Mouse (Mus musculus): ENCODE results near the gene Gapdh.
A peak's percentile ranks its signal among the peaks of the same experiment; 100 is the strongest.

Gapdh gene

GRCm38 (mm10) chr6:125166051-125166751, at the start of gene Gapdh:
TSS of gene Gapdh (minus strand) at chr6:125166467.
- no peak for DNase-seq (ENCODE audit: low read depth, low spot score)

DNA sequence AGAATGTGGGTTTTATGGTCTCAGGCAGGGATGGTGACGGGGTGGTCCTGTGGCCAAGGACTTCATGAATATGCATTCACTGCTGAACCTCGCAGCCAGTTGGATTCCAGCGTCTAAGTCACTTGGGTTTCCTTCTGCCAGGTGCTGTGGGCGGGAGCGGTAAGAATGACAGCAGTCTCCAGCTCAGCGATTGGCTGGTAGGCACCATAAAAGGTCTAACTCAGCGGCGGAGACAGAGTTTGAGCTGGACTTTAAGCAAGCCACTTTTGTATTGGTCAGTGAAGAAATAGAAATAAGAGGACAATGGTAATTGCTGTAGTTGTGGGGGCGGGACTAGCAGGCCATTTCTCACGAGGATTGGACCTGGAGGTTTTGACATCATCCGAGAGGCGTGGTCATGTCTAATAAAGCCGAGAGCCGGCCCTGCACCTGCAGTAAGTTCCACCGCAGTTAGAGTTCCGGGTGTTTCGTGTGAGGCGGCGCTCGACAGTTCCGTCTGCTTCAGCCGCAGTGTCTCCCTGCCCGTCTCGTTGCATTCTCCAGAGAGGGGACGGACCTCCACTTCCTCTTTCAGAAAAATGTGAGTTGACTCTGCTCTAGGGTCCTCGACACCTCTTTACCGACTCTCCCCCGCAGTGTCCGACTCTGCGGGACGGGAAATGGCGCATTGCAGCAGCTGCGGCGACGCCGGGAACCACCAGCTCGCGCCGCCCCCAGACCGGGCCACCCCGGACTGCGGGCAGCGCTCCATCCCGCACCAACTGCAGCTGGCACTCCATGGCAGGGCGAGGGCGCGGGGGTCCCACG, 49.1 kb upstream of the Gapdh start, which contains the start of gene Vamp1:
TSS of gene Vamp1 (plus strand) at position 404 of the 807 bp plus-strand sequence.
- peak; percentile 99 for DNase-seq (ENCODE audit: low read depth, low spot score)

DNA sequence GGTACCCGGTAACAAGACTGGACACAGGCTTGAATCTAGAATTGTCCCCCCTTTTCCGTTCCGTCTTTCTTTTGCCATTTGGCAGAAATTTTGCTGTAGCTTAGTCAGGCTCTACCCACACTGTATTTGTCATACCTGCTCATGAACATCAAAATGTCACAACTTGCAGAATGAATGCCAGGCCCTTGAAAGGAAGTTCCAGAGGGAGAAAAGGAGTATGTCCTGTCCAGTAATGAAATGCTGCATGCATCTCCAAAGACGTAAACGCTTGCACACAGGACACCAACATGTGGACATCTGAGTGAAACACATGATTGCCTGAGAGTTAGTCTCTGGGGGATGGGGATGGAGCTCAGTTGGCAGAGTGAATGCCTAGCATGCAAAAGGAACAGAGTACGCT, 47.4 kb upstream of the Gapdh start:
- DNase-seq (ENCODE audit: low read depth, low spot score), result no peak

GRCm38 (mm10) chr6:125213129-125213528, 46.9 kb upstream of the Gapdh start:
- no peak for DNase-seq (ENCODE audit: low read depth, low spot score)

GRCm38 (mm10) chr6:125212621-125213020, 46.4 kb upstream of the Gapdh start:
- no peak for DNase-seq (ENCODE audit: low read depth, low spot score)

GRCm38 (mm10) chr6:125210436-125210835, 44.2 kb upstream of the Gapdh start:
- no peak for DNase-seq (ENCODE audit: low read depth, low spot score)

DNA sequence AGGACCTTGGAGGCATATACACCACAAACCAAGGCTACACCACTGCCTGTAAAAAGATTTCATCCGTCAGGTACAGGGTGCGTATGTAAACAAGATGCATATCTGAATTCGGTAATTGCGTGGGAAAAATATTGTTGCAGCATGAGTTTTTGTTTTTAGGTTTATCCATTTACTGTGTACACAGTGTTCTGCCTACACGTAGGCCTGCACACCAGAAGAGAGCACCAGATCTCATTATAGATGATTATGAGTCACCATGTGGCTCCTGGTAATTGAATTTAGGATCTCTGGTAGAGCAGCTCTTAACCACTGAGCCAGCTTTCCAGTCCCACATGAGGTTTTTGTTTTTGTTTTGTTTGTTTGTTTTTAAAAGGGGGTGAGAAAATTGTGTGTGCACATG, 30.9 kb upstream of the Gapdh start:
- DNase-seq (ENCODE audit: low read depth, low spot score), result no peak

DNA sequence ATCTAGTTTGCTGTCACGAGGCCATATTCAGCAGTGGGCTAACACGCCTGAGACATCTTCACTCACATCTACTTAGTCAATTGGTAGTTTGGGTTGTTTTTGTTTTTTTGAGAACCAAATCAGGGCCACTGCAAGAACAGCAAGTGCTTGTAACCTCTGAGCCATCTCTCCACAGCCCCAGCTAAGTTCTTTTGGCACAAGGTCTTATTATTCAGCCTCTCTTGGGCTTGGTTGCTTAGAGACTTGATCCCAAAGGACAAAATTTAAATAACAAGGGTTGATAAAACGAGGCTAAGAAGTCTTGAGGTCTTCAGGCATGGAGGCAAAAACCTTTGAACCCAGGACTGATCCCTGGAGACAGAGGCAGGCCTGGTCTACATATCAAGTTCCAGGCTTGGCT, 30.0 kb upstream of the Gapdh start:
- DNase-seq (ENCODE audit: low read depth, low spot score), result no peak

GRCm38 (mm10) chr6:125195541-125196075, 29.3 kb upstream of the Gapdh start:
- DNase-seq (ENCODE audit: low read depth, low spot score), result no peak

- no peak for DNase-seq (ENCODE audit: low read depth, low spot score)
Observed at GRCm38 (mm10) chr6:125193390-125193789, 27.1 kb upstream of the Gapdh start.

DNA sequence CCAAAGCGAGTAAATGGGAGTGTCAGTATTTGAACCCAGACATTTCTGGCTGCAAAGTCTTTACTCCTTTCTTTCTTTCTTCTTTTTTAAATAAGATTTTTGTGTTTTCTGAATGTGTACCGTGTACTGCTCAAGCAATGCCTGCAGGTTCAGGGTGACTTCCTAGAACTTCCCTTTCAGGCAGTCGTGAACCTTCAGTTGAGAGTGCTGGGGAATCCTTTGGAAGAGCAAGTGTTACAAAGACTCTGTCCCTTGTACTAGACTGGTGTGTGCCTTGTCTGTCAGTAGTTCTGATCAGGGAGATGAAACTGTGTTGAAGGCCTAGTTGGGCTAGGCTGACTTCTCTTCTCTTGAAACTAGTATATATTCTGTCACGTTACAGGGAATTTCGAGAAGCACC, 26.6 kb upstream of the Gapdh start:
- DNase-seq (ENCODE audit: low read depth, low spot score), result no peak

- DNase-seq (ENCODE audit: low read depth, low spot score), result peak; percentile 90
Observed at GRCm38 (mm10) chr6:125192016-125192714, 25.9 kb upstream of the Gapdh start.

DNA sequence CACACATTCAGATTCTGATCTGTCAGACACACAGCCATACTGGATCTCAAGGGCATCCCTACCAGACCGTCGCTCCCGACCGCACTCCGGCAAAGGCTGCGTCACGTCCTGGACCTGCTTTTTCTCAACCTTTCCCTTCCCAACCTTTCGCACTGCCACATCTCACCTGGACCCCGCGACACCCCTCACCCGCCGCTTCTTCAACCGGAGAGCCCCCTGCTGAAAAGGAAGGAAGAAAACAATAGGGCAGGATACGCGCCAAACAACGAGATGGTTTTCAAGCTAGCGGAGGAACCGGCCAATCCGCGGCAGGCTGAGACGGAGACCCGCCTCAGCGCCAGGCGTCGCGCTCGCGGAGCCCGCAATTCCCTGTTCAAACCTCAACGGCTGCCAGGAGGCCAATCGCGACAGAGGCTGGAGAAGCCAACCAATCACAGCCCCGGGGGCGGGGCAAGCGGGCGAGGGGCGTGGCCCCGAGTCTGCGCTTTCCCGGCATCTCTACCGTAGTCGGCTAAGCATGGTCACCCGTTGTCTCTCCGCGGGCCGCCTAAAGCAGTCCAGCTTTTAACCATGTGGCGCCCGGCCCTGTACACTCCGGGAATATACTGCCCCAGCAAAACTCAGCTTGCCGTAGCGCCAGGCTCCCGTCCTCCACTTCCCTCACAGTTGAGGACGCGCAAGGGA, 25.2 kb upstream of the Gapdh start, which contains the start of the genes Ncapd2 and Mrpl51:
TSS of gene Ncapd2 (minus strand) at position 370 of the 684 bp plus-strand sequence.
TSS of gene Mrpl51 (plus strand) at position 470 of the 684 bp plus-strand sequence.
- peak; percentile 94 for DNase-seq (ENCODE audit: low read depth, low spot score)

DNA sequence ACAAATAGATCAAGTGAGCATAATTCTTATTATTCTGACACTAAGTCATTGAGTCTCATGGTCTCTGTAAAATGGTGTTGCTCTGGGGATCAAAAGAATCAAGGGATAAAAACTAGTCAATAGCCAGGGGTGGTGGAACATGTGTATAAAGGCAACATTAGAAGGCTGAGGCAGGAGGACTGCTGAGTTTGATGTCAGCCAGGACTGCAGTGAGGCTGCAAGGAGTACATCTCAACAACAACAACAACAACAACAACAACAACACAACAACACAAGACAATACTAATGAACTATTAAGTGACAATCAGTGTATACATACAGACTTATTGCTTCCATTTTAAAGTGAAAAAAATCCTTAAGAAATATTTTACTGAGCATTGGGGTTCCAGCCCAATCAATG, 24.5 kb upstream of the Gapdh start:
- no peak for DNase-seq (ENCODE audit: low read depth, low spot score)

- no peak for DNase-seq (ENCODE audit: low read depth, low spot score)
Observed at GRCm38 (mm10) chr6:125186203-125186602, 19.9 kb upstream of the Gapdh start.

- no peak for DNase-seq (ENCODE audit: low read depth, low spot score)
Observed at GRCm38 (mm10) chr6:125182133-125182532, 15.9 kb upstream of the Gapdh start.

DNA sequence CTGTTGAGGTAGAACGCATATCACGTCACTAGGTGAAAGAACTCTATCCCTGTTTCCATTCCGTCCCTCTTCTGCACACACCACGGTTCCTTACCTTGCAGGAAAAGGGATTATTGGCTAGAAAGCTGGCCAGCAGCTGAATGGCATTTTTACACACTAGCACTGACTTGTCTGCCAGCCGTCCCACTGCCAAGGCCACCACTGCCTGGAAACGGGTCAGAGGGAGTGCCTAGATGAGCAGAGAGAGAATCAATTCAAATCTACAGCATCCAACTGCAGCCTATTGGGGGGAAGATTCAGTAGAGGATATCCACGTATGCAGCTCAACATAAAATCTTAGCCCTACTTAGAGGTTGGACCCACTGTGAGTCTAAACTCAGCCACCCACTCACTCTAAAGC, 13.3 kb upstream of the Gapdh start:
- no peak for DNase-seq (ENCODE audit: low read depth, low spot score)

DNA sequence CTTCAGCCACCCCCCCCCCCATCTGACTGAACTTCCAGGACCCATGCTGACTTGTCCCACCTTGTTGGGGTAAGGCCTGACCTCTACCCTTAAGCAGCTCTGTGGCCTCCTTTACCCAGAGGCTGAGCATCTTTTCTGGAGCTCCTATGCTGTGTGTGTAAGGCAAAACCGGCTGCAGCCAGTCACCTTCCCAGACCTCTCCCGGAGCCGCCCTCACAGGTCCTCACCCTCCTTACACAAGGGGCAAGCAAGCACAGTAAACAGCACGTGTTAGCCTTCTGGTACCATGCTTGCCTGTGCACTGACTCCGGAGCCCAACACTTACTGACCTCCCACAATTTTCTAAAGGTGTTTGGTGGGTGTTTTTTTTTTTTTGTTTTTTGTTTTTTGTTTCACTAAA, 9.2 kb upstream of the Gapdh start:
- DNase-seq (ENCODE audit: low read depth, low spot score), result no peak

GRCm38 (mm10) chr6:125173256-125173655, 7.0 kb upstream of the Gapdh start:
- DNase-seq (ENCODE audit: low read depth, low spot score), result no peak

DNA sequence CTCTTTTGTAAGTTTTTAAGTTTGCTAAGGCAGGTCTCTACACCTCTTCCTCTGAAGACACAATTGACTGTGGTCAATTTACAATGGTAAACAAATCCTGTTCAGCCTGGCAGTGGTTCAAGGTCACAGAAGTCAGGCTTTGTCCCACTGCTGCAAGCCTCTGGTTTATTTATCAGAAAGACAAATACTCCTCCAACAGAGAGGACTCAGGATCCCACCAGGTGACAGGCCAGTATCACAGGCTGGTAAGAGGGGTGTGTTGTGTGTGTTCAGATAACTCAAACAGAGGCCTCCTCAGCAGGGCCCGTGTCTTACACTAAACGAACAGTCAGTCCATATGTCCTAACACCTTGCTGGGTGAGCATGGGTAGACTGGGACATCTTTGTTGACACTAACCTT, 6.2 kb upstream of the Gapdh start:
- no peak for DNase-seq (ENCODE audit: low read depth, low spot score)

- DNase-seq (ENCODE audit: low read depth, low spot score), result no peak
Observed at GRCm38 (mm10) chr6:125170194-125170593, 3.9 kb upstream of the Gapdh start.
